Mouse (Mus musculus) R1 (cell line): ENCODE measurements around the gene Tmem181a.
"Not testable (repeated sequence)": the region's sequence is repeated elsewhere in the genome, so short reads cannot be mapped to it uniquely, and the experiment has no call there.

Source experiments
- DNase-seq: peaks from one replicate; pipeline ENCODE4 v3.0.0-alpha.2; 2018; ENCODE audit warnings: low read depth, low spot score

Gene Tmem181a

DNA sequence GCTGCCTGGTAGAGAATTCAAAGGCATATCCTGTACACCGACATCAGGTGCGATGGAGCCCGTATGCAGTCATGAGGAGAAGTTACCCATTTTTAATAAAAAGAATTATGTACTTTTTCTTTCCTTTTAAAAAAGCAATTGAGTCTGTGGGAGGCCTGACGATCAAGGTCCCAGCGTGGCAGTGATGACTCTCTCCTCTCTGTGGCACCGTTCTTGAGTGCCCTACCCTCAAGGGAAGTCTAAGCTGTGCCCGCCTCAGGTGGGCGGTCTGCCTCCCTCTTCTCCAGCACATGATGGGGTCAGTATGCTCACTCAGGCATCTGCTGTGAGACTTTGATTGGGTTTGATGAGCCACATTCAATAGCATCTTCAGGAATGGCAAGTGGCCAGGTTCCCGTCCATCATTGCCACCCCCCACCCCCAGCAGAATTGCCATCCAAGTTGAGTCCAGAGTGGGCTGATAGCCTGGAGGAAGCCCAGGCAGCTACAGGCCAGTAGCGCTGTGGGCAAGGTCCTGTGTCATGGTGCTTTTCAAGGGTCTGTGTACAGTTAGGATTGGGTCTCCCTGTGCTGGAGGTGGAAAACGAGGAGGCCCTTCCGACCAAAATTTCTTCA is 49.1 kb downstream of the Tmem181a start:
- DNase-seq = not testable (repeated sequence)

DNA sequence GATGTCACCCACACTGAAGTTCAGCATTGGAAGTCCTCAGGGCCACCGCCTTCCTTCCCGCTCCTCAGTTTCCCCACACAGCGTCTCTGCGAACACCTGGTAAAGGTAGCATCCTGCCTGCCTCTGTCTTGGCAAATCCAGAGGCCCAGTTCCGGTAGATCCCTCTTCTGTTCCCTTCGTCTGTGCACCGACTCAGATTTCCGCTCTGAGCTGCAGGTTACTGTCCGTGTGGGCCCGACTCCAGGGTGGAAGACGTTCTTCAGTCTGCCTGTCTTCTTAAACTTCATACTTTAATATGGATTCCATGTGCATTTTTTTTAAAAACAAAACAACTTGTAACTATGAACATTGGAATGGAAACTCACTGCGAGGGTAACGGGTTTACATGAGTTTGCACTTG is 49.8 kb downstream of the Tmem181a start:
- not testable (repeated sequence) for DNase-seq

DNA sequence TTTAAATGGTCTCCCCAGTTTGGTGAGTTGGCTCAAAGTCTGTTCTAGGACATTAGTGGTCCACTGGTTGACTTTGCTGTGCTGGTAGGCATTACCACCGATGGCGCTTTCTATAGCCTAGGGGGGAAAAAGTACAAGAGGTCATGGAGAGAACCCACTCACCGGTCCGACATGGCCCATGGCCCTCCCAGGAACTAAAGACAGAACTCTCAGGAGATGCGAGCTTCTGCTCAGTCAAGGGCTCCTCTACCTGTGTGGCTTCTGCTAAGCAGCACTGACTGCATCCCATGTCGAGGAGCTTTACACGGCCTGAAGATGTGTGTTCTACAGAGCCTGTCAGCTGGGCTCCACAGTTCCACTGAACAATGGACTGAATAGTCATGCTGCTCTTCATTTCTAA is 55.1 kb downstream of the Tmem181a start:
- not testable (repeated sequence) for DNase-seq

DNA sequence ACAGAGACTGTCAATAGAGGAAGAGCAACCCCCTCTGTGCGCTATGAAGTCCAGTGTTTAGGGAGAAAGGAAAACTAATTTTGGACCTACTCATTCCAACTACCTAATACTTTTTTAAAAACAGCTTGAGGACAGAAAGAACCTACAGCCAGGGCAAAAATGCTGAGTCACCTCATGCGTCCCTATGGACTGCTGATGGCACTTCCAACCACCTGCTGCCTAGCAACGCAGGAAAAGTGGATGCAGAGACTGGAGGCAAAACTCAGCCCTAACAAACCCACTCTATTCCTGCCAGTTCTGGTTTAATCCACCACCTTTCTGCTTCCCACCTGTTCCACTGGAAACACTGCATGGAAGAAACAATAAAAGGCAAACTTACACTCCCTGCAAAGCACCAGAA is 56.1 kb downstream of the Tmem181a start:
- DNase-seq = peak; percentile 76

DNA sequence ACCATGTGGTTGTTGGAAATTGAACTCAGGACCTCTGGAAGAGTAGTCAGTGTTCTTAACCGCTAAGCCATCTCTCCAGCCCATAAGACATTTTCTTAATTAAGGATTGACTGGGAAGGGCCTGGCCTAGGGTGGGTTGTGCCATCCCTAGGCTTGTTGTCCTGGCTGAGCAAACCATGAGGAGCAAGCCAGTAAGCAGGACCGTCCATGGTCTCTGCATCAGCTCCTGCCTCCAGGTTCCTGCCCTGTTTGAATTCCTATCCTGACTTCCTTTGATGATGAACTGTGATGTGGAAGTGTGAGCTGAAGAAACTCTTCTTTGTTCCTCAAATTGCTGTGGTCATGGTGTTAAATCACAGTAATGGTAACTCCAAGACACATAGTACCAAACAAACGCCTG is 57.8 kb downstream of the Tmem181a start:
- DNase-seq = not testable (repeated sequence)

DNA sequence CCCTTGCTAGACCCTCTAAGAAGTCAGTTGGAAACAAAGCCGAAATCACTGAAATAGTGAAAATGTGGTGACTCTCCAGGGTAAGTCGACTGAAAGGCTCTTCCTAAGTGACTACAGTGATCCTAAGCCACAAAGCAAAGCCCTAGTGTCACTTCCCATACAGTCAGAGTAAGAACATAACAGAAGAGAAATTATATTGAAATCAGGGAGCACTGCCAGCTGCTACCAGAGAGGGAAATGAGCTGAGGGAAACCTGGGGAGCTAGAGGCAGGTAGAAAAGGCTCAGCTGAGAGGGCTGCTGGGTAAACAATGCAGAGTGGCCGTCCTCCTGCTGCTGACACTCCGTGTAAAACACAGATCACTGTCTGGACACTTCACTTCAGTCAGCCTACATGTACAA is 59.0 kb downstream of the Tmem181a start:
- not testable (repeated sequence) for DNase-seq

DNA sequence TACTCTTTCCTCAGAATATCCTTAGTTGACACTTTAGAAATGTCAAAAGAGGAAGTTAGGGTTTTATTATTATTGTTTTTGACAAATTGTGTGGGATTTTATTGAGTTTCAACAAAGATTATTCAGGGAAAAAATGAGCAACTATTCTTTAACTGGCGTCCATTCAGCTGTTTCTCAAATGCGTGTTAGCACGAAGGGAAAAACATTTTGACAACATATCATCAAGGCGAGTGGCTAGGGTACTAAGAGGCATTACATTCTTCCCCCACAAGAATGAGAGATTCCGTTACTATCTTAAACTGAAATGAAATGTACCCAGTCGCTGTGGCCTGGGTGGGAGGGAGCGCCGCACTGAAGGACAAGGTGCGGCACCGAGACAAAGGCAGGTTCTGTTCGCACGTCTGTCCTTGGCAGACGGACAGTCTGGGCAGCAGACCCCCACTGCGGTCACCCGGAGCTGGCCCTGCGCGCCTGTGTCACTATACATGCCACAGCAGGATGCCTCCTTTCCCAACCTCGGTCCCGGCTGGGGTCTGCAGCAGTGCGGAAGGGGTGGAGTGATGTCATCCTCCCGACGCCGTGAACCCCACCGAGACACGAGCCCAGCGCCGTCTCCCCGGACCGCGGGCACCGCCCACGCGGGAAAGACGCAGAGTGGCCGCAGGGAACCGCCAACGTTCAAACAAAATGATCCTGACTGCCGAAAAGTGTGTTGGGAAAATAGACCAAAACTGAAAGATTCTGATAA is 59.9 kb downstream of the Tmem181a start:
- not testable (repeated sequence) for DNase-seq

DNA sequence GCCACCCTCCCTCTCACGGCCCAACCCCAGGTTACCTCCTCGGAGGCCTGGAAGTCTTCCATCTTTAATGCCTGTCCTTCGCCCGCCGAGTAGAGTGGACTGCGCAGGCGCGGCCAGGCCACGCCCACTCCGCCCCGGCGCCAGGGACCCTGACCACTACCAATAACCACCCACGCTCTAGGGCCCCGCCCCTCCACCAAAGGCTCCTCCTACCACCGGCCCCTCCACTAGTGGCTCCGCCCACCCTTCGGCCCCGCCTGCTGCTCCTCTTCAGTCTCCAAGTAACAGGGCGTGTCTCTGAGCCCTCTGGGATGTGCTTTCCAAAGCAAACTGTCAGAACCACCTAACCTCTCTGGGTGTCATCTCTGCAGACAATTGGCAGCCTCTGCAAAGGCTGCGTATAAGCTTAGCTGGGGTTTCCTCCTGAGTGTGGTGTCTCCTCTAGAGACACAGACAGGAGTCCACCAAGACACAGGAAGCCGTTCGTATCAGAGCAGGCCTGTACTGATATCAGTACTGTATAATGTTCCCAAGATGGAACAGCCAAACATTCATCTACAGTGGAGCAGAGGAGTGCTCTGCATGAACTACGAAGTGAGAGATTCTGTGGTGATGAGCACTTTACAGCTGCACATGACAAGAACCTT is 60.8 kb downstream of the Tmem181a start, which contains the start of gene Dynlt1a:
TSS of gene Dynlt1a (minus strand) at position 162 of the 647 bp plus-strand sequence.
- DNase-seq = peak; percentile 95

DNA sequence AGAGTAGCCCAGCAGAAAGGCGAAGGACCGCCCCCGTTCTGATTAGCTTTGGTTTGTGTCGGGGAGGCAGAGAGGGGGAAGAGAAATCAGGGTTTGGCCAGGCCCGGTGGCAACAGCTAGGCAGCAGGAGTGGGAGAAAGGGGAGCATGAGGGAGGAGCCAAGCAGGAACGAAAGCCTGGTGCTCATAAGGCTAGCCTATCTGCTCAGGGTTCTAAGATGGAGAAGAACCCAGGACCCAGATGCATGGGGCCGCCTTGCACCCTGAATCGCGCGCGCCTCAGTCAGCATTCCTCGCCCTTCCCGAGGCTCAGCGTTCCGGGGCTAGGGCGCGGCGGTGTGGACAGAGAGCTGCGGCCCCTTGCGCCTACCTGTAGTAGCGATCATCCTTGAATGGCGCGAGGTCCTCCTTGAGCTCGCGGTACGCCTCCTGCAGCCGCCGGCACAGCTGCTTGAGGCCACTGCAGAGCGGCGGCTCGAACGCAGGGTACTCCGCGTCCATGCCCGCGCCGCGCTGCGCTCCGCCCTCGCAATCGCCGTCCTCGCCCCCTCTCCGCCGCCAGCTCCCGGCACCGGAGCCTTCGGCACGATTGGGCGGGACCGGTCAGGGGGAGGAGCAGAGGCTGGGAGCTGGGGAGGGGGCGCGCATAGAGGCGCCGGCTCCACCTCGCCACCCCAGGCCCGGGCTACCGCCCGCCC is 64.6 kb downstream of the Tmem181a start:
- DNase-seq = not testable (repeated sequence)

DNA sequence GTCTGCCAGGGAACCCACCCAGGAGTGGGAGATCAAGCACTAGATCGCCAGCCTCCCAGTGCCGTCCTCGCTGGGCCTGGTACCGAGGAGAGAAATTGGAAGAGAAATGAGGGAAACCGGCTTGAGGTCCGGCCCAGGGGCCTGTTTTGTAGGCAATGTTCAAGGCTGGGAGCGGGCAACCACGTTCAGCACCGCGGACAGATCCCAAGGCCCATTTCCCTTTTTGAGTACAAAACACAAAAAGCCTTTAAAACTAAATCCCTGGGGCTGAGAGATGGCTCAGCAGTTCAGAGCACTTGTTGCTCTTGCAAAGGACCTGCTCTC is 65.1 kb downstream of the Tmem181a start:
- DNase-seq = not testable (repeated sequence)

DNA sequence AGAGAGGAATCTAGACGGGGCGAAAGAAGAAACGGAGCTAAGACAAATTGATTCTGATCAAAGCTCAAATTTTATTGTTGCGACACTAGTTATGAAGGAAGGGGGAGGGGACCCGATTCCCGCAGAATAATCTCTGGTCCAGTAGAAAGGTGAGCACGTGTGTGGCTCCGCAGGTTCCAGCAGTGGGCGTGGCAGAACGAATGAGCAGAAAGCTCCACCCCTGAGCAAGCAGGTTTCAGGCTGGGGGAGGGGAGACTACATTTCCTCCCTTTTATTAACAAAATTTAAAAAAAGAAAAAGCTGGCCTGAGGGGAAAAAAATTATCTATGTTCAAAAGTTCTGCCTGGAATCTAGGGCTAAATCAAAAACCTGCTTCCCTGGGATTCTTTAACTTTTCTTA is 68.4 kb downstream of the Tmem181a start:
- not testable (repeated sequence) for DNase-seq

DNA sequence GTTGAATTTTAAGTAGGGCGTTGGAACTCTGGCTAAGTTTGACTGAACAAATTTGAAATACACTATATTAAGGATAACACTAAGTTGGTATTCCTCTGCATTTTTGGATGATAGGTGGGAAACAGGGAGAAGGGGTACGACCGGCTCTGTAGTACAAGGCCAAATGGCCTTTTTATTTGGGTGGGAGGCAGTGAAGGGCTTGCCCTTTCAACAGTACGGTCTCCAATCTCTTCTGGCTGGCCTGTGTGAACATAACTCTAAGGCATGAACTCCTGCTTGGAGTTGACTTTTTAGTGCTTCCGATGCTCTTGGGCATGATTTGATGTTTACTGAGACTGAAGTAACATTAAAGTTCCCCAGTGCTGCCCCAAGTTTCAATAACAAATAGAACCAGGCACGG is 68.9 kb downstream of the Tmem181a start:
- DNase-seq = peak; percentile 8

DNA sequence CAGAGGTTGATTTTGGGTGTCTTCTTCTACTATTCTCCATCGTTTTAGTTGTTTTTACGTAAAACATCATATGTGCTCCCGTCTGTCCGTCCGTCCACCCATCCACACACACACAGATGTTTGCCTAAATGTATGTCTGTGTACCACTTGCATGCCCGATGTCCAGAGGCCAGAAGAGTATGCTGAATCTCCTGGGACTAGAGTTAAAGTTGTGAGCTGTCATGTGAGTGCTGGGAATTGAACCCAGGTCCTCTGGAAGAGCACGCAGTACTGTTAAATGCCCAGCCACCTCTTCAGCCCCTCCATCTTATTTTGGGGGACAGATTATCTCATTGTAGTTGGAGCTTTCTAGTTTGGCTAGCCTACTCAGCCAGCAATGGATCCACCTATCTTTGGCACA is 70.9 kb downstream of the Tmem181a start:
- not testable (repeated sequence) for DNase-seq

DNA sequence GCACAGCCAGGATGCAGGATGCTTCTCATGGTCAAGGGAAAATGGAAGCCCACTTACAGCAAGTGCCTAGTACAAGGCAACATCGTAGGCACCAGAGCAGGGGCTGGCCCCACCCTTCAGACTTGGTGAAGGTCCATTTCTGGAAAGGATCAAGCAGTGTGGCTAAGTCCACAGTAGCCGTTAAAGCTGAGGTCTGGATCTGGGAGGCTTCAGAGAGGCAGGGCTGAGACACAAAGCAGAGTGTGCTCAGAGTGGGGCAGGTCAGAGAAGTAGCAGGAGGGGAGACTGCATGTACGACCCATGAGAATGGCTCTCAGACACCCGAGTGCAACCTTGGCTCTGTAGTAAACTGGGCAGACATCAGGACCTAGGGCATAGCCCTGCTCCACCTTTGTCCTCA is 72.3 kb downstream of the Tmem181a start:
- not testable (repeated sequence) for DNase-seq

DNA sequence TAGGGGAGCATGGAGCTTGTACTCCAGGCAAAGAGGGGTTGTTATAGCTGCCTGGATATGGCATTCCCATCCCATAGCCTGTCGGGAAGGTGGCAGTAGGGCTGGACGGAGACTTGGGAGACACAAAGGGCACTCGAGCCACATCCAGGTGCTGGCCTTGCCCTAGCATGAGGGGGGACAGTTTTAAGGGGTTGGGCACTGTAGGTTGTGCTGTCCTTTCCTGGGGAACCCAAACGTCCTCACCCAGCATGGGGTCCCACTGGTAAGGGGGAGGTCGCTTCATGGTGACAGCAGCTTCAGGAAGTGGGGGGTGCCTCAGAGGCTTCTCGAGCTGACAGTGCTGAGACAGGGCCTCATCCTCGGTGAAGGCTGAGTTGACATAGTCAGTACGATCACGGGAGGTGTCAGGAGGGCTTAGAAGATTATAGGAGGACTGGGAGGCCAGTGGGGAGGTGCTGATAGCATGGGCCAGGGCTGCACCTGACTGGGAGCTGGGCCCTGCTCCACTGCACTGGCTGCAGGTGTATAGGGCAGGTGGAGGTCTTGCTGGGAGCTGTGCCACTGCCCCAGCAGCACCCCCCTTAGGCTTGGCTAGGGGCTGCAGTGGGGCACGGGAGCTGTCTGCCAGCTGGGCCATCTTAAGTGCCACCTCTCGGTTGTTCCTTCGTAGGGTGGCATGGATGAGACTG is 86.1 kb downstream of the Tmem181a start:
- not testable (repeated sequence) for DNase-seq

DNA sequence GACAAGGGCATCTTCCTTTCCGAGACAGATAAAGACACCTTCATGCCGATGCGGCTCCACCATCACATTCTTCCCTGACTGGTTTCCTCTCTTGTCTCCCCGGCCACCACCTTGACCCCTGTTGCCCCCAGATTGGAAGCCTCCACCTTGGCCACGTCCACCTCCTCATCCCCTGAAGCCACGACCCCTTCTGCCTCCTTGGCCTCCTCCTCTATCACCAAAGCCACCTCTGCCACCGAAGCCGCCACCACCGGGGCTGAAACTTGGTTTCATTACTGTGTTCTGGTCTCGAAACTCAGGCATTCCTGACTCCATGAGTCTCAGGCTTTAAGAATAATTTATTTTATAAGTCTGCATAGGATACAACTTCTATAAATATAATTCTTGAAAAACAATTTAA is 98.6 kb downstream of the Tmem181a start:
- not testable (repeated sequence) for DNase-seq
